In genomic region chr5:131913562-131913961, GRCm38 (mm10) we compare ENCODE assay signal across 31 mouse cellular contexts.
DNase-seq lines count a peak whose midpoint lies in the region; ATAC-seq lines count a peak whose summit lies in the region.
"Had no signal": no experiment of that assay in that cellular context is flagged by ENCODE, and none has a peak within 500 bp of the region (broad histone marks: within the 10 kb centered on the region; RNA-seq: fewer than 3 reads in every experiment).

No protein-coding gene starts in this region.

- ATAC-seq in forebrain, embryonic 15.5 days (replicated peaks) = no peak
- no peak for ATAC-seq in hindbrain, embryonic 13.5 days (ENCODE audit: low FRiP score)
- no peak for ATAC-seq in hindbrain, embryonic 11.5 days (ENCODE audit: low FRiP score)
- no peak for ATAC-seq in midbrain, embryonic 16.5 days

- H3K4me3 ChIP-seq in forebrain, embryonic 10.5 days = no peak overlapping the region
- no peak overlapping the region for H3K4me3 ChIP-seq in forebrain, embryonic 15.5 days
- no peak overlapping the region for H3K4me3 ChIP-seq in hindbrain, embryonic 13.5 days
- H3K4me3 ChIP-seq in hindbrain, embryonic 11.5 days (ENCODE audit: low read depth, low read length) = no peak overlapping the region
- no peak overlapping the region for H3K4me3 ChIP-seq in midbrain, embryonic 16.5 days (ENCODE audit: low read depth, low read length)
- H3K4me3 ChIP-seq: embryonic facial prominence, embryonic 10.5 days; embryonic facial prominence, embryonic 15.5 days; gastrocnemius, adult 2 months; hindbrain, embryonic 15.5 days; kidney, embryonic 15.5 days; neural tube, embryonic 15.5 days had no signal

- no peaks in the 10 kb centered on the region for H3K9me3 ChIP-seq in forebrain, embryonic 10.5 days
- H3K9me3 ChIP-seq in forebrain, embryonic 15.5 days = no peaks in the 10 kb centered on the region
- H3K9me3 ChIP-seq in hindbrain, embryonic 13.5 days = no peaks in the 10 kb centered on the region
- H3K9me3 ChIP-seq in hindbrain, embryonic 11.5 days (ENCODE audit: control insufficient read depth, low read length) = no peaks in the 10 kb centered on the region
- no peaks in the 10 kb centered on the region for H3K9me3 ChIP-seq in midbrain, embryonic 16.5 days (replicated peaks; ENCODE audit: control insufficient read depth, low read length, poor library complexity, severe bottlenecking)
- H3K9me3 ChIP-seq: embryonic facial prominence, embryonic 15.5 days; hindbrain, embryonic 15.5 days; kidney, embryonic 15.5 days; neural tube, embryonic 15.5 days had no signal

- WGBS in forebrain, embryonic 10.5 days = 37% methylated on average over 8 of the region's 8 CpGs
- WGBS in forebrain, embryonic 15.5 days = 9% methylated on average over 8 of the region's 8 CpGs
- 30% methylated on average over 8 of the region's 8 CpGs for WGBS in hindbrain, embryonic 13.5 days
- 49% methylated on average over 8 of the region's 8 CpGs for WGBS in hindbrain, embryonic 11.5 days
- 18% methylated on average over 8 of the region's 8 CpGs for whole genome bisulfite sequencing in midbrain, embryonic 16.5 days

- H3K9ac ChIP-seq in forebrain, embryonic 15.5 days (replicated peaks) = no peak overlapping the region
- peak overlapping the region; percentile 9; the same call in 1 of the 2 replicates for H3K9ac ChIP-seq in hindbrain, embryonic 13.5 days
- H3K9ac ChIP-seq in hindbrain, embryonic 11.5 days (ENCODE audit: low read depth, low read length) = no peak overlapping the region
- no peak overlapping the region for H3K9ac ChIP-seq in midbrain, embryonic 16.5 days (ENCODE audit: low read depth, low read length)
- H3K9ac ChIP-seq: embryonic facial prominence, embryonic 15.5 days; hindbrain, embryonic 15.5 days; kidney, embryonic 15.5 days; liver, embryonic 14.5 days; neural tube, embryonic 15.5 days had no signal

- DNase-seq in forebrain, embryonic 10.5 days (ENCODE audit: extremely low spot score, low spot score) = peak; percentile 25
- no peak for DNase-seq in hindbrain, embryonic 11.5 days (ENCODE audit: low spot score)
- peak; percentile 12 for DNase-seq in Muller cell, postnatal 12 days (ENCODE audit: inconsistent ontology term)
- no peak for DNase-seq in cerebellum, adult 8-10 months
- no peak for DNase-seq in kidney, adult 8-10 months
- DNase-seq: adrenal gland, postnatal 25 days; cerebellum, adult 9-10 months; cerebellum, postnatal 36 days; gastrocnemius, adult 2 months; gastrocnemius, postnatal 36 days; heart, adult 18-20 months; heart, postnatal 36 days; kidney, adult 11 months; kidney, postnatal 25 days; liver; lung, adult 2 months; lung, postnatal 10 days; right cerebral cortex, adult 18-20 months; spleen, adult 18-20 months; thymus, postnatal 14 days had no signal

- no peak overlapping the region for H3K27ac ChIP-seq in forebrain, embryonic 10.5 days
- H3K27ac ChIP-seq in forebrain, embryonic 15.5 days (replicated peaks) = no peak overlapping the region
- H3K27ac ChIP-seq in hindbrain, embryonic 13.5 days = no peak overlapping the region
- no peak overlapping the region for H3K27ac ChIP-seq in hindbrain, embryonic 11.5 days (ENCODE audit: low read depth, low read length)
- H3K27ac ChIP-seq in midbrain, embryonic 16.5 days (ENCODE audit: low read length) = no peak overlapping the region
- H3K27ac ChIP-seq: embryonic facial prominence, embryonic 10.5 days; embryonic facial prominence, embryonic 15.5 days; gastrocnemius, adult 2 months; hindbrain, embryonic 15.5 days; kidney, embryonic 15.5 days; liver, embryonic 14.5 days; macrophage; neural tube, embryonic 15.5 days had no signal

- H3K4me1 ChIP-seq in forebrain, embryonic 10.5 days = peaks cover 40% of the 10 kb centered on the region
- peaks cover 26% of the 10 kb centered on the region for H3K4me1 ChIP-seq in forebrain, embryonic 15.5 days
- peaks cover 51% of the 10 kb centered on the region for H3K4me1 ChIP-seq in hindbrain, embryonic 13.5 days (replicated peaks)
- H3K4me1 ChIP-seq in hindbrain, embryonic 11.5 days (replicated peaks; ENCODE audit: control insufficient read depth, insufficient read depth, low read length) = no peaks in the 10 kb centered on the region; the same call in 1 of the 2 replicates
- peaks cover 31% of the 10 kb centered on the region for H3K4me1 ChIP-seq in midbrain, embryonic 16.5 days (ENCODE audit: control insufficient read depth, insufficient read depth, low read length)

- peaks cover 80% of the 10 kb centered on the region for H3K27me3 ChIP-seq in forebrain, embryonic 10.5 days (ENCODE audit: poor library complexity, severe bottlenecking)
- H3K27me3 ChIP-seq in forebrain, embryonic 15.5 days = no peaks in the 10 kb centered on the region
- H3K27me3 ChIP-seq in hindbrain, embryonic 13.5 days = no peaks in the 10 kb centered on the region
- no peaks in the 10 kb centered on the region for H3K27me3 ChIP-seq in hindbrain, embryonic 11.5 days (ENCODE audit: control insufficient read depth, insufficient read depth, low read length)
- H3K27me3 ChIP-seq in midbrain, embryonic 16.5 days (ENCODE audit: control insufficient read depth, insufficient read depth, low read depth, low read length) = no peaks in the 10 kb centered on the region
- H3K27me3 ChIP-seq: embryonic facial prominence, embryonic 15.5 days; hindbrain, embryonic 15.5 days; neural tube, embryonic 15.5 days had no signal

- 0 out of 2 replicates have a peak, but pooled peaks cover 2% of the 10 kb centered on the region for H3K36me3 ChIP-seq in forebrain, embryonic 10.5 days (replicated peaks)
- no peaks in the 10 kb centered on the region for H3K36me3 ChIP-seq in forebrain, embryonic 15.5 days
- 0 out of 2 replicates have a peak, but pooled peaks cover 3% of the 10 kb centered on the region for H3K36me3 ChIP-seq in hindbrain, embryonic 13.5 days
- H3K36me3 ChIP-seq in hindbrain, embryonic 11.5 days (ENCODE audit: control insufficient read depth, insufficient read depth, low read length) = no peaks in the 10 kb centered on the region
- H3K36me3 ChIP-seq in midbrain, embryonic 16.5 days (ENCODE audit: control insufficient read depth, insufficient read depth, low read length) = no peaks in the 10 kb centered on the region
- H3K36me3 ChIP-seq: embryonic facial prominence, embryonic 15.5 days; hindbrain, embryonic 15.5 days; kidney, embryonic 15.5 days; neural tube, embryonic 15.5 days had no signal

- H3K4me2 ChIP-seq in forebrain, embryonic 15.5 days (replicated peaks) = no peak overlapping the region
- no peak overlapping the region for H3K4me2 ChIP-seq in hindbrain, embryonic 13.5 days
- no peak overlapping the region for H3K4me2 ChIP-seq in hindbrain, embryonic 11.5 days (replicated peaks; ENCODE audit: low read depth, low read length)
- H3K4me2 ChIP-seq in midbrain, embryonic 16.5 days (ENCODE audit: low read length) = peak overlapping the region; percentile 23; the same call in 1 of the 2 replicates
- H3K4me2 ChIP-seq: embryonic facial prominence, embryonic 15.5 days; heart, embryonic 11.5 days; hindbrain, embryonic 15.5 days; kidney, embryonic 15.5 days; neural tube, embryonic 15.5 days had no signal

Comparison
In these comparisons a context has a peak if more than half of its experiments do, and no peak if none do; other contexts are left out.
1. DNase-seq: peak in forebrain, embryonic 10.5 days (single experiment) and Muller cell, postnatal 12 days (single experiment); none in hindbrain, embryonic 11.5 days (single experiment), cerebellum, adult 8-10 months (single experiment) and kidney, adult 8-10 months (0 of 2).